8 mouse cellular contexts compared by ENCODE assay signal in genomic region chr2:165993173-165993900, GRCm38 (mm10). TPM values are rescaled to one million over a fixed set of nuclear protein-coding genes. Genes with fewer than 3 reads are reported as not detected.
DNase-seq lines count a peak whose midpoint lies in the region; ATAC-seq lines count a peak whose summit lies in the region.

No protein-coding gene starts in this region.

- H3K27ac ChIP-seq in heart, embryonic 10.5 days: peak overlapping the region; percentile 97
- H3K27ac ChIP-seq in lung, embryonic 16.5 days (ENCODE audit: low read length): no peak overlapping the region

- ATAC-seq in lung, embryonic 16.5 days (ENCODE audit: low read depth): peak; percentile 36

- intact Hi-C loops in heart, postnatal 25 days (cut with DNase I): loop anchor here (2.0 to 10.0 kb wide), 4 partner anchors 15 to 811 kb away; partner anchors contain the start of gene Arfgef2

- peaks cover 5% of the 10 kb centered on the region for H3K36me3 ChIP-seq in heart, embryonic 10.5 days
- no peaks in the 10 kb centered on the region for H3K36me3 ChIP-seq in lung, embryonic 16.5 days (ENCODE audit: control insufficient read depth, insufficient read depth, low read length)

- H3K9ac ChIP-seq in lung, embryonic 16.5 days (ENCODE audit: low read length): peak overlapping the region; percentile 96

- peaks cover 15% of the 10 kb centered on the region for H3K4me1 ChIP-seq in heart, embryonic 10.5 days
- peaks cover 5% of the 10 kb centered on the region for H3K4me1 ChIP-seq in lung, embryonic 16.5 days (replicated peaks; ENCODE audit: control insufficient read depth, insufficient read depth, low read length)

- WGBS in heart, embryonic 10.5 days: 4% methylated on average over 35 of the region's 35 CpGs
- 2% methylated on average over 33 of the region's 35 CpGs for WGBS in lung, embryonic 16.5 days

- no peaks in the 10 kb centered on the region for H3K9me3 ChIP-seq in heart, embryonic 10.5 days
- H3K9me3 ChIP-seq in lung, embryonic 16.5 days (ENCODE audit: control insufficient read depth, low read length): no peaks in the 10 kb centered on the region

- no peaks in the 10 kb centered on the region for H3K27me3 ChIP-seq in heart, embryonic 10.5 days (ENCODE audit: insufficient read depth, poor library complexity, severe bottlenecking)
- no peaks in the 10 kb centered on the region for H3K27me3 ChIP-seq in lung, embryonic 16.5 days (ENCODE audit: control insufficient read depth, insufficient read depth, low read depth, low read length)

- H3K4me3 ChIP-seq in heart, embryonic 10.5 days: peak overlapping the region; percentile 95
- H3K4me3 ChIP-seq in lung, embryonic 16.5 days (ENCODE audit: low read length): peak overlapping the region; percentile 89

- no peak for DNase-seq in heart, embryonic 10.5 days (ENCODE audit: low spot score)
- DNase-seq in heart, postnatal 25 days (ENCODE audit: low spot score): no peak
- peak; percentile 55 for DNase-seq in CD4-positive helper T cell, adult 2 months (ENCODE audit: low read depth, low spot score)
- DNase-seq in cerebellum, adult 9-11 months: peak; percentile 60
- DNase-seq in heart, postnatal 4 days: peak; percentile 27
- peak; percentile 29 to 37 for DNase-seq in spleen, postnatal 36 days (ENCODE audit: low spot score in 2 of 2)
- no peak for DNase-seq in right cerebral cortex, postnatal 4 days

- peak overlapping the region; percentile 85 for H3K4me2 ChIP-seq in lung, embryonic 16.5 days (ENCODE audit: low read depth, low read length)

RNA-seq across cellular contexts. Expression of gene Ncoa3, which starts 0.9 kb away (rescaled TPM):
- 14.8 and 15.8 TPM in 2 replicates for polyA plus RNA-seq in heart, embryonic 10.5 days (2016; fragmentation: Nextera tagmentation; extraction: Ambion mirVana)
- 10 to 100 TPM; 23.8 to 29.6 TPM for total RNA-seq in heart, postnatal 25 days (2021)
- 10 to 100 TPM; 21.2 to 23.2 TPM for total RNA-seq in heart, postnatal 4 days (2021)
- polyA plus RNA-seq in lung, embryonic 16.5 days (2015; fragmentation: Nextera tagmentation; extraction: Ambion mirVana): 11.5 and 12.1 TPM in 2 replicates

Comparison
In these comparisons a context has a peak if more than half of its experiments do, and no peak if none do; other contexts are left out.
1. DNase-seq: peak in CD4-positive helper T cell, adult 2 months (single experiment), cerebellum, adult 9-11 months (single experiment), heart, postnatal 4 days (single experiment) and spleen, postnatal 36 days (2 of 2); none in heart, embryonic 10.5 days (single experiment), heart, postnatal 25 days (single experiment) and right cerebral cortex, postnatal 4 days (single experiment).